Mouse (Mus musculus): ENCODE measurements around the gene Zbtb38. TPM values are rescaled to one million over a fixed set of nuclear protein-coding genes. Genes with fewer than 3 reads are reported as not detected.

Gene Zbtb38
- polyA plus RNA-seq, 1 experiment from 2014 or later = 5.3 TPM

- Histone ChIP-seq H3K4me2 (no peak overlapping the region), H3K27me3 (0 out of 2 replicates have a peak, but pooled peaks cover 13% of the 10 kb centered on the region), H3K36me3 (replicated peaks) (no peaks in the 10 kb centered on the region), H3K9me3 (replicated peaks) (no peaks in the 10 kb centered on the region), H3K4me3 (replicated peaks) (no peak overlapping the region), H3K9ac (no peak overlapping the region), H3K4me1 (replicated peaks) (peaks cover 3% of the 10 kb centered on the region; the same call in 1 of the 2 replicates), H3K27ac (replicated peaks) (no peak overlapping the region)
- ATAC-seq (ENCODE audit: insufficient read depth) = no peak
- 67% methylated on average over 2 of the region's 2 CpGs for WGBS (ENCODE audit: insufficient replicate concordance)
Observed at GRCm38 (mm10) chr9:96730311-96730625, 22.4 kb downstream of the Zbtb38 start.

- H3K4me3 ChIP-seq (replicated peaks) = no peak overlapping the region
- peaks cover 3% of the 10 kb centered on the region; the same call in 1 of the 2 replicates for H3K4me1 ChIP-seq (replicated peaks)
- H3K36me3 ChIP-seq (replicated peaks) = no peaks in the 10 kb centered on the region
- WGBS (ENCODE audit: insufficient replicate concordance) = 61% methylated on average over 10 of the region's 10 CpGs
- no peaks in the 10 kb centered on the region for H3K9me3 ChIP-seq (replicated peaks)
- H3K27ac ChIP-seq (replicated peaks) = no peak overlapping the region
- H3K9ac ChIP-seq = no peak overlapping the region
- ATAC-seq (ENCODE audit: insufficient read depth) = no peak
- 0 out of 2 replicates have a peak, but pooled peaks cover 13% of the 10 kb centered on the region for H3K27me3 ChIP-seq
- no peak overlapping the region for H3K4me2 ChIP-seq
Observed at GRCm38 (mm10) chr9:96729537-96730310, 22.9 kb downstream of the Zbtb38 start.

GRCm38 (mm10) chr9:96728338-96729162 lies 24.1 kb downstream of the Zbtb38 start:
- Histone ChIP-seq H3K36me3 (replicated peaks) (no peaks in the 10 kb centered on the region), H3K4me1 (replicated peaks) (peaks cover 13% of the 10 kb centered on the region), H3K4me3 (replicated peaks) (no peak overlapping the region), H3K4me2 (no peak overlapping the region), H3K9ac (no peak overlapping the region), H3K27ac (replicated peaks) (no peak overlapping the region), H3K9me3 (replicated peaks) (no peaks in the 10 kb centered on the region), H3K27me3 (0 out of 2 replicates have a peak, but pooled peaks cover 13% of the 10 kb centered on the region)
- 71% methylated on average over 16 of the region's 16 CpGs for WGBS (ENCODE audit: insufficient replicate concordance)
- ATAC-seq (ENCODE audit: insufficient read depth) = no peak

GRCm38 (mm10) chr9:96727688-96728087 lies 24.9 kb downstream of the Zbtb38 start:
- no peaks in the 10 kb centered on the region for H3K9me3 ChIP-seq (replicated peaks)
- no peak overlapping the region for H3K4me2 ChIP-seq
- WGBS (ENCODE audit: insufficient replicate concordance) = 66% methylated on average over 6 of the region's 6 CpGs
- peaks cover 16% of the 10 kb centered on the region for H3K4me1 ChIP-seq (replicated peaks)
- ATAC-seq (ENCODE audit: insufficient read depth) = no peak
- H3K9ac ChIP-seq = no peak overlapping the region
- H3K27ac ChIP-seq (replicated peaks) = no peak overlapping the region
- H3K27me3 ChIP-seq = 0 out of 2 replicates have a peak, but pooled peaks cover 13% of the 10 kb centered on the region
- no peaks in the 10 kb centered on the region for H3K36me3 ChIP-seq (replicated peaks)
- no peak overlapping the region for H3K4me3 ChIP-seq (replicated peaks)

GRCm38 (mm10) chr9:96726336-96727131 lies 26.1 kb downstream of the Zbtb38 start:
- Histone ChIP-seq H3K4me3 (replicated peaks) (no peak overlapping the region), H3K4me2 (no peak overlapping the region), H3K4me1 (replicated peaks) (peaks cover 18% of the 10 kb centered on the region), H3K9ac (no peak overlapping the region), H3K9me3 (replicated peaks) (no peaks in the 10 kb centered on the region), H3K36me3 (replicated peaks) (no peaks in the 10 kb centered on the region), H3K27me3 (0 out of 2 replicates have a peak, but pooled peaks cover 4% of the 10 kb centered on the region), H3K27ac (replicated peaks) (no peak overlapping the region)
- WGBS (ENCODE audit: insufficient replicate concordance) = 72% methylated on average over 14 of the region's 14 CpGs
- ATAC-seq (ENCODE audit: insufficient read depth) = no peak

- peaks cover 25% of the 10 kb centered on the region for H3K4me1 ChIP-seq (replicated peaks)
- no peak overlapping the region for H3K27ac ChIP-seq (replicated peaks)
- no peak overlapping the region for H3K4me3 ChIP-seq (replicated peaks)
- no peak overlapping the region for H3K4me2 ChIP-seq
- no peaks in the 10 kb centered on the region for H3K36me3 ChIP-seq (replicated peaks)
- H3K27me3 ChIP-seq = no peaks in the 10 kb centered on the region
- no peak for ATAC-seq (ENCODE audit: insufficient read depth)
- WGBS (ENCODE audit: insufficient replicate concordance) = 46% methylated on average over 9 of the region's 9 CpGs
- no peaks in the 10 kb centered on the region for H3K9me3 ChIP-seq (replicated peaks)
- H3K9ac ChIP-seq = no peak overlapping the region
Observed at GRCm38 (mm10) chr9:96725582-96726320, 26.9 kb downstream of the Zbtb38 start.

GRCm38 (mm10) chr9:96723650-96724049 lies 29.0 kb downstream of the Zbtb38 start:
- no peak overlapping the region for H3K4me3 ChIP-seq (replicated peaks)
- peaks cover 44% of the 10 kb centered on the region for H3K4me1 ChIP-seq (replicated peaks)
- no peak overlapping the region for H3K9ac ChIP-seq
- no peaks in the 10 kb centered on the region for H3K9me3 ChIP-seq (replicated peaks)
- no peak for ATAC-seq (ENCODE audit: insufficient read depth)
- no peaks in the 10 kb centered on the region for H3K27me3 ChIP-seq
- 28% methylated on average over 6 of the region's 6 CpGs for WGBS (ENCODE audit: insufficient replicate concordance)
- no peak overlapping the region for H3K27ac ChIP-seq (replicated peaks)
- H3K36me3 ChIP-seq (replicated peaks) = no peaks in the 10 kb centered on the region
- H3K4me2 ChIP-seq = peak overlapping the region; percentile 33; the same call in 1 of the 2 replicates

GRCm38 (mm10) chr9:96721163-96721799 lies 31.4 kb downstream of the Zbtb38 start:
- H3K9ac ChIP-seq = no peak overlapping the region
- H3K9me3 ChIP-seq (replicated peaks) = no peaks in the 10 kb centered on the region
- no peak overlapping the region for H3K27ac ChIP-seq (replicated peaks)
- H3K4me2 ChIP-seq = no peak overlapping the region
- 69% methylated on average over 8 of the region's 8 CpGs for WGBS (ENCODE audit: insufficient replicate concordance)
- no peak for ATAC-seq (ENCODE audit: insufficient read depth)
- no peaks in the 10 kb centered on the region for H3K36me3 ChIP-seq (replicated peaks)
- no peak overlapping the region for H3K4me3 ChIP-seq (replicated peaks)
- H3K4me1 ChIP-seq (replicated peaks) = peaks cover 51% of the 10 kb centered on the region
- H3K27me3 ChIP-seq = no peaks in the 10 kb centered on the region

GRCm38 (mm10) chr9:96720510-96721162 lies 32.0 kb downstream of the Zbtb38 start:
- 58% methylated on average over 11 of the region's 11 CpGs for WGBS (ENCODE audit: insufficient replicate concordance)
- peak overlapping the region; percentile 84 for H3K4me3 ChIP-seq (replicated peaks)
- ATAC-seq (ENCODE audit: insufficient read depth) = no peak
- H3K9me3 ChIP-seq (replicated peaks) = no peaks in the 10 kb centered on the region
- H3K36me3 ChIP-seq (replicated peaks) = 0 out of 2 replicates have a peak, but pooled peaks cover 2% of the 10 kb centered on the region
- peak overlapping the region; percentile 81; the same call in 1 of the 2 replicates for H3K9ac ChIP-seq
- peak overlapping the region; percentile 81 for H3K4me2 ChIP-seq
- no peaks in the 10 kb centered on the region for H3K27me3 ChIP-seq
- no peak overlapping the region for H3K27ac ChIP-seq (replicated peaks)
- peaks cover 58% of the 10 kb centered on the region for H3K4me1 ChIP-seq (replicated peaks)
